Mouse (Mus musculus) kidney, postnatal 0 days (tissue): ENCODE results near the gene Kcna5. TPM values are rescaled to one million over a fixed set of nuclear protein-coding genes. Genes with fewer than 3 reads are reported as not detected.

Experiments
- ATAC-seq: fragments of 200-750 bp; cut with Nextera tagmentation; replicated peaks from 2 replicates; pipeline ENCODE4 v1.8.0; 2017; ENCODE audit warnings: low read depth, moderate number of reproducible peaks, moderate TSS enrichment, moderate library complexity; ENCODE audit not compliant: low FRiP score
- DNase-seq: peaks from one replicate; pipeline ENCODE4 v3.0.0-alpha.2; 2016; ENCODE audit warnings: low spot score
- H3K27ac ChIP-seq: fragments of 300-500 bp; sonication (generic); 2 replicates; pipeline ENCODE4 v1.5.1; 2014; ENCODE audit warnings: mild to moderate bottlenecking
- H3K27me3 ChIP-seq: fragments of 300-500 bp; sonication (generic); 2 replicates; pipeline ENCODE4 v1.6.1; 2014; ENCODE audit warnings: low read length, mixed read lengths; ENCODE audit not compliant: insufficient read depth
- H3K36me3 ChIP-seq: fragments of 300-500 bp; sonication (generic); 2 replicates; pipeline ENCODE4 v1.6.1; 2014; ENCODE audit warnings: low read length, mixed read lengths; ENCODE audit not compliant: insufficient read depth
- H3K4me1 ChIP-seq: fragments of 300-500 bp; sonication (generic); replicated peaks from 2 replicates; pipeline ENCODE4 v1.6.1; 2014; ENCODE audit warnings: antibody characterized with exemption, low read length, mixed read lengths; ENCODE audit not compliant: insufficient read depth
- H3K4me2 ChIP-seq: fragments of 300-500 bp; sonication (generic); 2 replicates; pipeline ENCODE4 v1.6.1; 2014; ENCODE audit warnings: mild to moderate bottlenecking, low read length, moderate library complexity, mixed read lengths
- H3K4me3 ChIP-seq: fragments of 300-500 bp; sonication (generic); replicated peaks from 2 replicates; pipeline ENCODE4 v1.5.1; 2014; ENCODE audit warnings: low read depth, low read length
- H3K9ac ChIP-seq: fragments of 300-500 bp; sonication (generic); 2 replicates; pipeline ENCODE4 v1.6.1; 2014; ENCODE audit warnings: low read depth, low read length
- H3K9me3 ChIP-seq: fragments of 300-500 bp; sonication (generic); replicated peaks from 2 replicates; pipeline ENCODE4 v1.6.1; 2016; ENCODE audit warnings: low read length, inconsistent platforms, mixed read lengths
- CTCF ChIP-seq: IDR thresholded peaks from 2 replicates; pipeline ENCODE4 v1.5.1; 2016; ENCODE audit warnings: antibody characterized with exemption, low read depth, mild to moderate bottlenecking, moderate library complexity
- whole genome bisulfite sequencing: fragments of 180-500 bp; shearing (Covaris S2); extraction: QIAGEN DNeasy Blood & Tissue Kit; methylation state at CpG from one replicate; pipeline ENCODE4 v1.1.7; 2014; 5-methylcytosine and 5-hydroxymethylcytosine counted together
- polyA plus RNA-seq: library from polyadenylated mRNA; unstranded; fragments of >200 nt; fragmentation: Nextera tagmentation; extraction: Ambion mirVana; gene quantifications from 2 replicates; pipeline ENCODE4 v1.2.1, GENCODE M21; 2015

Kcna5 gene
- polyA plus RNA-seq, 1 experiment from 2014 or later: 3.0 TPM

GRCm38 (mm10) chr6:126544107-126545036 is 9.2 kb upstream of the Kcna5 start:
- H3K4me1 ChIP-seq: no peaks in the 10 kb centered on the region
- ATAC-seq: no peak
- TF ChIP-seq CTCF: no peak
- no peaks in the 10 kb centered on the region for H3K27me3 ChIP-seq
- no peak overlapping the region for H3K27ac ChIP-seq
- WGBS: 77% methylated on average over 16 of the region's 16 CpGs
- no peak overlapping the region for H3K4me2 ChIP-seq
- no peaks in the 10 kb centered on the region for H3K36me3 ChIP-seq
- DNase-seq: no peak
- H3K4me3 ChIP-seq: no peak overlapping the region
- H3K9ac ChIP-seq: no peak overlapping the region
- no peaks in the 10 kb centered on the region for H3K9me3 ChIP-seq

DNA sequence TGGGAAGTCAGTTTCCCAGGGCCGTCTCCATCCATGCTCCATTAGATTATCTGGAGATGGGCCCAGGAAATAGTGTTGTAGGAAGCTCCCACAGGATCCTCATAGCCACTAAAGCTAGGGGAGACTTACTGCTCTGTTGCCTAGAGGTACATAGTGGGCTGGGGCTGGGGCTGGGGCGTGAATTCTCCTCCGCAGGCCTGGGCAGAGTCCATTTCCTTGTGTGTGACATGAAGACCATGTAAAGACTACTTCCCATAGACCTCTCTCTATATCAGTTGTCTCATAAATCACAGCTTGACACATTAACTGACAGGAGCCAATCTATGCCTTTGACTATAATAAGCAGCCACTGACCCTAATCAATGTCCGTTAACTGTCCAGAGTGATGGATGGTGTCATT is 7.5 kb upstream of the Kcna5 start:
- H3K4me2 ChIP-seq: no peak overlapping the region
- H3K9me3 ChIP-seq: no peaks in the 10 kb centered on the region
- no peaks in the 10 kb centered on the region for H3K4me1 ChIP-seq
- no peak overlapping the region for H3K4me3 ChIP-seq
- no peak for TF ChIP-seq CTCF
- no peak overlapping the region for H3K9ac ChIP-seq
- no peaks in the 10 kb centered on the region for H3K36me3 ChIP-seq
- DNase-seq: no peak
- H3K27ac ChIP-seq: no peak overlapping the region
- ATAC-seq: no peak
- 85% methylated on average over 4 of the region's 4 CpGs for WGBS
- no peaks in the 10 kb centered on the region for H3K27me3 ChIP-seq

DNA sequence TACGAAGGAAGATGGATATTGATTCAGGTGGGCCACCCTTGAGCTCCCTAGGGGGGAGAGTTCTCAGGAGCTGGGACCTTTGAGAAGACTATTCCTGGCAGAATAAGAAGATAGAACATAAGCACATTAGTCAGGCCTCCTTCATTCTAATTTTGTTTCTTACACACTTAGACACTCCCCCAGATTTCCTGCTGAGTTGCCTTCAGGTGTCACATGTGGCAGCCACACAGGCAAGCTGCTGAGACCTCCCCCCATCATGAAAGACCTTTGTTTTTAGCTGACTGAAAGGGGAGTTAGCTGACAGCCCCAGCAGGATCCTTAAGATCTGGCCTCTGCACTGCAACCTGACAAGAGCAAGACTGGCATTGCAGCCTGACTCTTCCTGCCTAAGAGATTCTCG is 2.3 kb upstream of the Kcna5 start:
- Histone ChIP-seq H3K9ac (no peak overlapping the region), H3K27ac (no peak overlapping the region), H3K4me1 (peaks cover 15% of the 10 kb centered on the region; the same call in 1 of the 2 replicates), H3K36me3 (no peaks in the 10 kb centered on the region), H3K9me3 (no peaks in the 10 kb centered on the region), H3K4me3 (no peak overlapping the region), H3K27me3 (0 out of 2 replicates have a peak, but pooled peaks cover 6% of the 10 kb centered on the region), H3K4me2 (no peak overlapping the region)
- DNase-seq (no peak), ATAC-seq (no peak)
- TF ChIP-seq CTCF: no peak
- 58% methylated on average over 2 of the region's 2 CpGs for WGBS

DNA sequence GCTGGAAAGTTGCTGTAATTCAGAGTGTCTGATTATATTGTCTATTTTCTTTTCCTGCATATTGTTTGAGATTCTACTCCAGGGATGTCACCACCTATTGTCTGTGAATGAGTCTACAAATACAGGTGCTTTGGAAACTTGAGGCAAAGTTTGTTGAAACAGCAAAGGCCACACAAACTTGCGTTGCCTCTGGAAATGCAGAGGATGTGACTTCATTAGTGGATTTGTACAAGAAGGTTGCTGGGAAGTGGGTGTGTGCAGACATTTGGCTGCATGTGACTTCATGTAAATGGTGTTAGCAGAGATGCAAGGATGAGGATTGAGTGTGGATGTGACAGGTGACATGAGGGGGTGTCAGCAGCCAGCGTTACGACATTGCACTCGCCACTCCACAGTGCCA is 1.7 kb upstream of the Kcna5 start:
- Histone ChIP-seq H3K27me3 (0 out of 2 replicates have a peak, but pooled peaks cover 6% of the 10 kb centered on the region), H3K4me3 (no peak overlapping the region), H3K27ac (no peak overlapping the region), H3K36me3 (no peaks in the 10 kb centered on the region), H3K4me1 (peaks cover 15% of the 10 kb centered on the region; the same call in 1 of the 2 replicates), H3K9ac (no peak overlapping the region), H3K9me3 (no peaks in the 10 kb centered on the region), H3K4me2 (no peak overlapping the region)
- ATAC-seq (no peak), DNase-seq (no peak)
- WGBS: 73% methylated on average over 4 of the region's 4 CpGs
- TF ChIP-seq CTCF: no peak

DNA sequence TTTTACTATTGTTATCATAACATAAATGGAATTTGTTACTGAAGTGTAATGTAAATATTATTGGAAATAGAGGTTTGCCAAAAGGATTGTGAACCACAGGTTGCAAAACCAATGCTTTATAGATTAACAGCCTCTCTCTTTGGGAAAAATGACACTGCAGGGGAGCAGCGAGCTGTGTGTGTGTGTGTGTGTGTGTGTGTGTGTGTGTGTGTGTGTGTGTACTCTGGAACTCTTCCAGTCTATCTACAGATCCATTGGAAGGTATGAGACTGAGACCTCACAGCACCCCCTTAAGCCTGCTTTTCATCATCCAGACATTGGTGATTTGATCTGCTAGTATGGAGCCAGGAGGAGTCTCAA is 679 bp upstream of the Kcna5 start:
- H3K27ac ChIP-seq: no peak overlapping the region
- H3K4me1 ChIP-seq: peaks cover 15% of the 10 kb centered on the region; the same call in 1 of the 2 replicates
- H3K9me3 ChIP-seq: no peaks in the 10 kb centered on the region
- TF ChIP-seq CTCF: no peak
- DNase-seq: no peak
- no peak overlapping the region for H3K4me3 ChIP-seq
- 0 out of 2 replicates have a peak, but pooled peaks cover 6% of the 10 kb centered on the region for H3K27me3 ChIP-seq
- WGBS: 0% methylated on average over 1 of the region's 1 CpGs
- H3K9ac ChIP-seq: no peak overlapping the region
- no peaks in the 10 kb centered on the region for H3K36me3 ChIP-seq
- no peak for ATAC-seq
- H3K4me2 ChIP-seq: no peak overlapping the region

- H3K4me3 ChIP-seq: peak overlapping the region; percentile 18; the same call in 1 of the 2 replicates
- no peak overlapping the region for H3K9ac ChIP-seq
- H3K27ac ChIP-seq: no peak overlapping the region
- peak; percentile 53 for ATAC-seq
- 0 out of 2 replicates have a peak, but pooled peaks cover 6% of the 10 kb centered on the region for H3K27me3 ChIP-seq
- TF ChIP-seq CTCF: no peak
- DNase-seq: no peak
- no peaks in the 10 kb centered on the region for H3K36me3 ChIP-seq
- no peaks in the 10 kb centered on the region for H3K9me3 ChIP-seq
- 23% methylated on average over 29 of the region's 31 CpGs for WGBS
- peaks cover 15% of the 10 kb centered on the region; the same call in 1 of the 2 replicates for H3K4me1 ChIP-seq
- peak overlapping the region; percentile 57 for H3K4me2 ChIP-seq
Measured at GRCm38 (mm10) chr6:126534531-126535207, 543 bp downstream of the Kcna5 start.
